Mouse (Mus musculus) hindbrain, embryonic 15.5 days (tissue): Measurements from ENCODE around the gene Olfr24. TPM values are rescaled to one million over a fixed set of nuclear protein-coding genes. Genes with fewer than 3 reads are reported as not detected.
"Not testable (repeated sequence)": the region's sequence is repeated elsewhere in the genome, so short reads cannot be mapped to it uniquely, and the experiment has no call there.

Experiments used
- ATAC-seq: fragments of 200-750 bp; cut with Nextera tagmentation; 2 replicates; pipeline ENCODE4 v1.8.0; 2017; ENCODE audit warnings: low read depth, moderate number of reproducible peaks, moderate TSS enrichment; ENCODE audit not compliant: low FRiP score
- H3K27ac ChIP-seq: fragments of 300-500 bp; sonication (generic); replicated peaks from 2 replicates; pipeline ENCODE4 v1.5.1; 2015; ENCODE audit warnings: mild to moderate bottlenecking, inconsistent platforms
- H3K27me3 ChIP-seq: fragments of 300-500 bp; sonication (generic); 2 replicates; pipeline ENCODE4 v1.6.1; 2015; ENCODE audit warnings: control low read depth, inconsistent platforms
- H3K36me3 ChIP-seq: fragments of 300-500 bp; sonication (generic); 2 replicates; pipeline ENCODE4 v1.6.1; 2015; ENCODE audit warnings: control low read depth, inconsistent platforms
- H3K4me1 ChIP-seq: fragments of 300-500 bp; sonication (generic); replicated peaks from 2 replicates; pipeline ENCODE4 v1.6.1; 2015; ENCODE audit warnings: control low read depth, inconsistent platforms
- H3K4me2 ChIP-seq: fragments of 300-500 bp; sonication (generic); 2 replicates; pipeline ENCODE4 v1.6.1; 2015; ENCODE audit warnings: moderate library complexity, mild to moderate bottlenecking, inconsistent platforms
- H3K4me3 ChIP-seq: fragments of 300-500 bp; sonication (generic); 2 replicates; pipeline ENCODE4 v1.5.1; 2015; ENCODE audit warnings: mild to moderate bottlenecking, inconsistent platforms
- H3K9ac ChIP-seq: fragments of 300-500 bp; sonication (generic); 2 replicates; pipeline ENCODE4 v1.6.1; 2015; ENCODE audit warnings: inconsistent platforms
- H3K9me3 ChIP-seq: fragments of 300-500 bp; sonication (generic); 2 replicates; pipeline ENCODE4 v1.6.1; 2016; ENCODE audit warnings: control low read depth, inconsistent platforms
- WGBS: fragments of 180-500 bp; shearing (Covaris S2); methylation state at CpG from one replicate; pipeline ENCODE4 v1.1.7; 2015; 5-methylcytosine and 5-hydroxymethylcytosine counted together
- polyA plus RNA-seq: library from polyadenylated mRNA; unstranded; fragments of >200 nt; fragmentation: Nextera tagmentation; extraction: Ambion mirVana; gene quantifications from 2 replicates; pipeline ENCODE4 v1.2.1, GENCODE M21; 2015

Olfr24 gene
- polyA plus RNA-seq, result not detected in 2 replicates

GRCm38 (mm10) chr9:18763896-18764295 lies at the start of gene Olfr24:
TSS of gene Olfr24 (minus strand) at chr9:18763996.
- H3K36me3 ChIP-seq, result no peaks in the 10 kb centered on the region
- no peaks in the 10 kb centered on the region for H3K9me3 ChIP-seq
- H3K27me3 ChIP-seq, result no peaks in the 10 kb centered on the region
- H3K4me1 ChIP-seq, result no peaks in the 10 kb centered on the region
- no peak within 1 kb of the TSS for H3K9ac ChIP-seq
- no peak within 1 kb of the TSS for H3K4me2 ChIP-seq
- H3K4me3 ChIP-seq, result no peak within 1 kb of the TSS
- no peak for ATAC-seq
- H3K27ac ChIP-seq, result no peak within 1 kb of the TSS

DNA sequence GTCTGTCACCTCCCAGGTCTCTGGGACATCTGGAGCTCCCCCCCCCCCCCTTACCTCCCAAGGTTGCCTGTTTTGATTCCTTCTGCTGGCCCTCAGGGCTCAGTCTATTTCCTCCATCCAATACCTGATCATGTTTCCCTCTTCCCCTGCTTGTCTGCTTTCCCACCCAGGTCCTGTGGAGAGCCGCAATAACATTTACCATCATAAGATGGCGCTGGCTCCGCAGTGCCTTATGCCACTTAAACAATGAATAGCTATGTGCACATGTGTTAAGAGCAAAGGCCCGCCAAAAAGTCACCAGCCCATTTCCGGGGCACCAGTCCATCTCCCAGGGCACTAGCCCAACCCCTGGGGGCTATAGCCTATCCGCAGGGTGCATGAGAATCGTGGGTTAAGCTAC lies 21.5 kb upstream of the Olfr24 start:
- Histone ChIP-seq H3K4me1 (no peaks in the 10 kb centered on the region), H3K27me3 (no peaks in the 10 kb centered on the region), H3K36me3 (no peaks in the 10 kb centered on the region), H3K27ac (no peak overlapping the region), H3K9me3 (no peaks in the 10 kb centered on the region), H3K4me2 (no peak overlapping the region), H3K9ac (no peak overlapping the region), H3K4me3 (no peak overlapping the region)
- WGBS, result 52% methylated on average over 7 of the region's 7 CpGs
- no peak for ATAC-seq

DNA sequence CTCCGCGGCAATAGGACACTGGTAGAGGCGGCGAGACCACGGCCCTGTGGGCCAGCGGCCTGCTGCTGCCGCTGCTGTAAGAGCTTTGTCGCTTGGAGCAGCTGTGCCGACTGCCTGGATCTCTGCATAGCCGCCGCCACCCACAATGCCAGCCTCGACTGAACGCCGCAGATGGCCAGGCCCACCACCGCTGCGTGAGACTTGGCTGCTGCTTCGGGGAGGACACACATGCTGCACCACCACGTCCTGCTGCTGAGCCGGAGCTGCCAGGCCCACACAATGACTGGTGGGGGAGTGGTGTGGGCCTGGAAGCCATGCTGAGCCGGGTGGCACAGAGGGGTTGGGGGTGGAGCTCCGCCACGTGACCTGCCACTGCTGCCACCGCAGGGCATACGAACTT lies 15.7 kb upstream of the Olfr24 start:
- no peaks in the 10 kb centered on the region for H3K27me3 ChIP-seq
- no peaks in the 10 kb centered on the region for H3K36me3 ChIP-seq
- peak; percentile 84 for ATAC-seq
- H3K4me2 ChIP-seq, result peak overlapping the region; percentile 38
- H3K27ac ChIP-seq, result no peak overlapping the region
- no peak overlapping the region for H3K9ac ChIP-seq
- 0 out of 2 replicates have a peak overlapping the region, but pooled peaks have one; percentile 1 for H3K4me3 ChIP-seq
- no peaks in the 10 kb centered on the region for H3K4me1 ChIP-seq
- H3K9me3 ChIP-seq, result no peaks in the 10 kb centered on the region
- 60% methylated on average over 24 of the region's 24 CpGs for WGBS

- ATAC-seq, result no peak
- Histone ChIP-seq H3K27ac (no peak overlapping the region), H3K4me1 (no peaks in the 10 kb centered on the region), H3K4me3 (no peak overlapping the region), H3K4me2 (peak overlapping the region; percentile 38), H3K9ac (no peak overlapping the region), H3K27me3 (no peaks in the 10 kb centered on the region), H3K9me3 (no peaks in the 10 kb centered on the region), H3K36me3 (no peaks in the 10 kb centered on the region)
- WGBS, result 67% methylated on average over 1 of the region's 1 CpGs
Observed at GRCm38 (mm10) chr9:18778981-18779380, 15.2 kb upstream of the Olfr24 start.

GRCm38 (mm10) chr9:18755595-18755994 lies 8.2 kb downstream of the Olfr24 start:
- Histone ChIP-seq H3K36me3 (no peaks in the 10 kb centered on the region), H3K27ac (no peak overlapping the region), H3K9me3 (no peaks in the 10 kb centered on the region), H3K4me2 (no peak overlapping the region), H3K4me1 (no peaks in the 10 kb centered on the region), H3K9ac (no peak overlapping the region), H3K27me3 (no peaks in the 10 kb centered on the region), H3K4me3 (no peak overlapping the region)
- 75% methylated on average over 1 of the region's 1 CpGs for WGBS
- ATAC-seq, result no peak

DNA sequence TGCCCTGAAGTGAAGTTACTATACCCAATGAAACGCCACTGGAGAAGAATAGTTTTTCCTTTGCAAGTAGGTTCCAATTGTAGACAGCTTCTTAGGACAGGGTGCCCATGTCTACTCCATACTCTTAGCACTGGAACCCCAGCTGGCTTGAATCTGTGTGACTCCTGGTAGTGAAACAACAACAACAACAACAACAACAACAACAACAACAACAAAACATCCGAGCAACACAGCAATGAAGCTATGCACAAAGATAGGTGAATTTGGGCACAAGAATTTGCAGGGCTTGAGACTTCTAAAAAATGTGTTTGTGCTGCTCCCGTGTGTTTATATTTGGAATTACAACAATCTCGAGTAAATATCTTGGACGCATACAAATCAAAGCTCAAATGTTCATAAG lies 19.2 kb downstream of the Olfr24 start:
- Histone ChIP-seq H3K4me3 (no peak overlapping the region), H3K27ac (no peak overlapping the region), H3K4me1 (no peaks in the 10 kb centered on the region), H3K36me3 (no peaks in the 10 kb centered on the region), H3K27me3 (no peaks in the 10 kb centered on the region), H3K9ac (no peak overlapping the region), H3K4me2 (no peak overlapping the region), H3K9me3 (no peaks in the 10 kb centered on the region)
- ATAC-seq, result peak; percentile 63
- WGBS, result 29% methylated on average over 5 of the region's 5 CpGs

- ATAC-seq, H3K36me3 ChIP-seq, H3K9ac ChIP-seq, H3K4me2 ChIP-seq, H3K27ac ChIP-seq, H3K27me3 ChIP-seq, H3K4me1 ChIP-seq, H3K9me3 ChIP-seq, H3K4me3 ChIP-seq: not testable (repeated sequence)
- 59% methylated on average over 2 of the region's 2 CpGs for WGBS
Observed at GRCm38 (mm10) chr9:18734177-18734576, 29.6 kb downstream of the Olfr24 start.

DNA sequence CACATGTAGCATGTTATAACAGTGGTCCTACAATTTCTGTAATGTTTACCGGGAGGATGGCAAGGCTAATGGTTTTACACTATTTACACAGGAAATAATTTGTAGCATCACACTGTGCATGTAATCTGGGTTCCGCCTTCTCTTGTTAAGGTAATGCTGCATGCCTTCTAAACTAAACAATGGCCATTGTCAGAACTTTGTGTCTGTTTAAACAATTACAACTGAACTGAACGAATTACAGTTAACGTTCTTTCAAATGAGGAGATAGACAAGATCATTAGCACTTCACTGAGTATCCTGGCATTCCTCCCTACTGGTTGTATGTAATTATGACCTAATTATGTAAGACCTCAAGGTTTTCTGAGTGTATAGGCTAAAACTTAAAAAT lies 41.1 kb downstream of the Olfr24 start:
- Histone ChIP-seq H3K4me3 (no peak overlapping the region), H3K27me3 (no peaks in the 10 kb centered on the region), H3K4me1 (0 out of 2 replicates have a peak, but pooled peaks cover 5% of the 10 kb centered on the region), H3K4me2 (no peak overlapping the region), H3K9ac (no peak overlapping the region), H3K27ac (no peak overlapping the region), H3K9me3 (no peaks in the 10 kb centered on the region), H3K36me3 (no peaks in the 10 kb centered on the region)
- 16% methylated on average over 4 of the region's 4 CpGs for WGBS
- no peak for ATAC-seq

DNA sequence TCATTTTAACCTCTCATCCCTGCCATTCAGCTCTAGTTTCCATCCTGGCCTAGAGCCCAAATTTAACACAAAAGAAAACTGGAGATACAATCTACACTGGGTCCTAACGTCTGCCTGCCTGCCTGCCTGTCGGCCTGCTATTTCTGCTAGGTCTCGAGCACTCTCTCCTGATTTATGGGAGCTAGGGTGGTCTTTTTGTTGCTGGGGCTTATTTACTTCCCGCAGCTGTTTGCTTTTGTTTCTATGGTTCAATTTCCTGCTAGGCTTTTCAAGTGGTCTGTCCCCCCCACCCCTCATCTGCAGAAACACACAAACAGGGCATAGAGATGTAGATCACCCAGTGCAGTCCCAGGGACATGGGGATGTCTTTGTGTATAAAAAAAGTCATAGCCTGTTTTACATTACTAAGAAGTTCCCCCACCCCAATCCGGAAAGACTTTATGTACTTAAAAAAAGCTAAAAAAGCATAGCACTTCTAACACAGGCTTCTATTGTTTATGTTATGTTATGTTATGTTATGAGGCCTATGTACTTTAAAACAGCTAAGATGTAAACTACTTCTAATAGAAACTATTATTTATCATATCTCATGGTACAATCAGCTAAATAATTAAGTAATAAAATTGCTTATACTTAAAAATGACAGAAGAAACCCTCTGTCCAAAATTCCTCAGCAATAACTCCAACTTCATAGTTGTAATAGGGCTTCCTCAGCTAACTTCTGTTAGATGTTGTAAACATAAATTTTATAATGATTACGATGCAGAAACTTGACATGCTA lies 41.7 kb downstream of the Olfr24 start:
- Histone ChIP-seq H3K4me3 (no peak overlapping the region), H3K36me3 (no peaks in the 10 kb centered on the region), H3K9me3 (no peaks in the 10 kb centered on the region), H3K9ac (no peak overlapping the region), H3K27me3 (no peaks in the 10 kb centered on the region), H3K4me2 (no peak overlapping the region), H3K4me1 (0 out of 2 replicates have a peak, but pooled peaks cover 5% of the 10 kb centered on the region), H3K27ac (no peak overlapping the region)
- ATAC-seq, result peak; percentile 78; the same call in 1 of the 2 replicates
- WGBS, result 18% methylated on average over 6 of the region's 6 CpGs

- H3K4me3 ChIP-seq, result no peak overlapping the region
- 0 out of 2 replicates have a peak, but pooled peaks cover 5% of the 10 kb centered on the region for H3K4me1 ChIP-seq
- no peak overlapping the region for H3K9ac ChIP-seq
- ATAC-seq, result no peak
- no peak overlapping the region for H3K27ac ChIP-seq
- H3K4me2 ChIP-seq, result no peak overlapping the region
- no peaks in the 10 kb centered on the region for H3K27me3 ChIP-seq
- no peaks in the 10 kb centered on the region for H3K9me3 ChIP-seq
- 36% methylated on average over 2 of the region's 2 CpGs for WGBS
- no peaks in the 10 kb centered on the region for H3K36me3 ChIP-seq
Observed at GRCm38 (mm10) chr9:18721011-18721410, 42.8 kb downstream of the Olfr24 start.

- Histone ChIP-seq H3K27ac (no peak overlapping the region), H3K27me3 (no peaks in the 10 kb centered on the region), H3K4me2 (no peak overlapping the region), H3K36me3 (no peaks in the 10 kb centered on the region), H3K9ac (no peak overlapping the region), H3K9me3 (no peaks in the 10 kb centered on the region), H3K4me1 (no peaks in the 10 kb centered on the region), H3K4me3 (no peak overlapping the region)
- ATAC-seq, result no peak
Observed at GRCm38 (mm10) chr9:18705628-18706027, 58.2 kb downstream of the Olfr24 start.
